Mouse (Mus musculus): Measurements from ENCODE around the gene Ren1. TPM values are rescaled to one million over a fixed set of nuclear protein-coding genes. Genes with fewer than 3 reads are reported as not detected.

The Ren1 gene
- polyA plus RNA-seq, 1 experiment from 2014 or later: 5.9 TPM

GRCm38 (mm10) chr1:133400014-133400725 is 49.9 kb downstream of the Ren1 start:
- ATAC-seq (ENCODE audit: low read depth) (no peak), DNase-seq (ENCODE audit: low spot score) (no peak)
- WGBS: 70% methylated on average over 11 of the region's 13 CpGs
- H3K27ac ChIP-seq (replicated peaks; ENCODE audit: low read depth, low read length): no peak overlapping the region
- H3K27me3 ChIP-seq (replicated peaks; ENCODE audit: control insufficient read depth, insufficient read depth, low read length): no peaks in the 10 kb centered on the region
- no peaks in the 10 kb centered on the region for H3K9me3 ChIP-seq (ENCODE audit: control insufficient read depth, low read length)
- H3K36me3 ChIP-seq (ENCODE audit: control insufficient read depth, insufficient read depth, low read length): no peaks in the 10 kb centered on the region
- H3K4me3 ChIP-seq (ENCODE audit: low read depth, low read length): no peak overlapping the region
- H3K4me2 ChIP-seq (ENCODE audit: low read depth, low read length): no peak overlapping the region
- peaks cover 4% of the 10 kb centered on the region; the same call in 1 of the 2 replicates for H3K4me1 ChIP-seq (ENCODE audit: control insufficient read depth, insufficient read depth, low read length)
- H3K9ac ChIP-seq (ENCODE audit: low read depth, low read length): no peak overlapping the region

DNA sequence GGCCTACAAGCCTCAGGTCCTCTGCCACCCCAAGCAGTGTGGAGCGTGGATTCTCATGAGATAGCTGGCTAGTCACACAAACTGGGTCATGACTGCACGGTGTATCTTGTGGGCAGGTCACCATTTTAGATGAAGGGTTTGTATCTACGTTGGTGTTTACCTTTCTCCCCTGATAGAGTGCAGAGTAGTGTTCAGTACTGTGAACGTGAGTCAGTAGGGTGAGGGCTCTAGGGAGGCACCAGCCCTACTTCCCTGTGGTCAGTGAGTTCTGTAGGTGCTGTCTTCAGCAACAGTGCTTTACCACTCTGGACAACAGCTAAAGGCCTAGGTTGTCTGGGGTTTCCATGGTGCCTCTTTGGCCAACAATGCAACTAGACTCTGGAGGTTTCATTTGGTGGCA is 53.7 kb downstream of the Ren1 start:
- H3K27me3 ChIP-seq (replicated peaks; ENCODE audit: control insufficient read depth, insufficient read depth, low read length): no peaks in the 10 kb centered on the region
- no peak overlapping the region for H3K9ac ChIP-seq (ENCODE audit: low read depth, low read length)
- no peak overlapping the region for H3K4me3 ChIP-seq (ENCODE audit: low read depth, low read length)
- no peaks in the 10 kb centered on the region for H3K36me3 ChIP-seq (ENCODE audit: control insufficient read depth, insufficient read depth, low read length)
- no peak for DNase-seq (ENCODE audit: low spot score)
- no peak overlapping the region for H3K4me2 ChIP-seq (ENCODE audit: low read depth, low read length)
- ATAC-seq (ENCODE audit: low read depth): no peak
- H3K27ac ChIP-seq (replicated peaks; ENCODE audit: low read depth, low read length): no peak overlapping the region
- no peaks in the 10 kb centered on the region for H3K4me1 ChIP-seq (ENCODE audit: control insufficient read depth, insufficient read depth, low read length)
- H3K9me3 ChIP-seq (ENCODE audit: control insufficient read depth, low read length): no peaks in the 10 kb centered on the region
- WGBS: 92% methylated on average over 4 of the region's 4 CpGs

- WGBS: 69% methylated on average over 7 of the region's 7 CpGs
- no peak overlapping the region for H3K27ac ChIP-seq (replicated peaks; ENCODE audit: low read depth, low read length)
- no peak overlapping the region for H3K9ac ChIP-seq (ENCODE audit: low read depth, low read length)
These were observed 56.3 kb downstream of the Ren1 start for GRCm38 (mm10) chr1:133406614-133407013.

GRCm38 (mm10) chr1:133407436-133407835 is 57.1 kb downstream of the Ren1 start:
- no peak overlapping the region for H3K9ac ChIP-seq (ENCODE audit: low read depth, low read length)
- no peak overlapping the region for H3K27ac ChIP-seq (replicated peaks; ENCODE audit: low read depth, low read length)

More at GRCm38 (mm10) chr1:133406614-133407013, 56.3 kb downstream of the Ren1 start:
- no peak for DNase-seq (ENCODE audit: low spot score)
- Histone ChIP-seq H3K4me3 (ENCODE audit: low read depth, low read length) (no peak overlapping the region), H3K4me2 (ENCODE audit: low read depth, low read length) (no peak overlapping the region), H3K9me3 (ENCODE audit: control insufficient read depth, low read length) (no peaks in the 10 kb centered on the region), H3K4me1 (ENCODE audit: control insufficient read depth, insufficient read depth, low read length) (no peaks in the 10 kb centered on the region), H3K36me3 (ENCODE audit: control insufficient read depth, insufficient read depth, low read length) (no peaks in the 10 kb centered on the region), H3K27me3 (replicated peaks; ENCODE audit: control insufficient read depth, insufficient read depth, low read length) (no peaks in the 10 kb centered on the region)
- no peak for ATAC-seq (ENCODE audit: low read depth)

GRCm38 (mm10) chr1:133408321-133408720 is 58.0 kb downstream of the Ren1 start:
- Histone ChIP-seq H3K36me3 (ENCODE audit: control insufficient read depth, insufficient read depth, low read length) (no peaks in the 10 kb centered on the region), H3K9ac (ENCODE audit: low read depth, low read length) (no peak overlapping the region), H3K27me3 (replicated peaks; ENCODE audit: control insufficient read depth, insufficient read depth, low read length) (no peaks in the 10 kb centered on the region), H3K4me2 (ENCODE audit: low read depth, low read length) (no peak overlapping the region), H3K4me1 (ENCODE audit: control insufficient read depth, insufficient read depth, low read length) (no peaks in the 10 kb centered on the region), H3K9me3 (ENCODE audit: control insufficient read depth, low read length) (no peaks in the 10 kb centered on the region), H3K27ac (replicated peaks; ENCODE audit: low read depth, low read length) (no peak overlapping the region), H3K4me3 (ENCODE audit: low read depth, low read length) (no peak overlapping the region)
- 38% methylated on average over 9 of the region's 9 CpGs for WGBS
- no peak for DNase-seq (ENCODE audit: low spot score)
- ATAC-seq (ENCODE audit: low read depth): no peak

More at GRCm38 (mm10) chr1:133407436-133407835, 57.1 kb downstream of the Ren1 start:
- no peak overlapping the region for H3K4me3 ChIP-seq (ENCODE audit: low read depth, low read length)
- no peak for ATAC-seq (ENCODE audit: low read depth)
- H3K9me3 ChIP-seq (ENCODE audit: control insufficient read depth, low read length): no peaks in the 10 kb centered on the region
- no peak overlapping the region for H3K4me2 ChIP-seq (ENCODE audit: low read depth, low read length)
- no peaks in the 10 kb centered on the region for H3K36me3 ChIP-seq (ENCODE audit: control insufficient read depth, insufficient read depth, low read length)
- no peaks in the 10 kb centered on the region for H3K27me3 ChIP-seq (replicated peaks; ENCODE audit: control insufficient read depth, insufficient read depth, low read length)
- 56% methylated on average over 6 of the region's 6 CpGs for WGBS
- peak; percentile 18 for DNase-seq (ENCODE audit: low spot score)
- H3K4me1 ChIP-seq (ENCODE audit: control insufficient read depth, insufficient read depth, low read length): no peaks in the 10 kb centered on the region

DNA sequence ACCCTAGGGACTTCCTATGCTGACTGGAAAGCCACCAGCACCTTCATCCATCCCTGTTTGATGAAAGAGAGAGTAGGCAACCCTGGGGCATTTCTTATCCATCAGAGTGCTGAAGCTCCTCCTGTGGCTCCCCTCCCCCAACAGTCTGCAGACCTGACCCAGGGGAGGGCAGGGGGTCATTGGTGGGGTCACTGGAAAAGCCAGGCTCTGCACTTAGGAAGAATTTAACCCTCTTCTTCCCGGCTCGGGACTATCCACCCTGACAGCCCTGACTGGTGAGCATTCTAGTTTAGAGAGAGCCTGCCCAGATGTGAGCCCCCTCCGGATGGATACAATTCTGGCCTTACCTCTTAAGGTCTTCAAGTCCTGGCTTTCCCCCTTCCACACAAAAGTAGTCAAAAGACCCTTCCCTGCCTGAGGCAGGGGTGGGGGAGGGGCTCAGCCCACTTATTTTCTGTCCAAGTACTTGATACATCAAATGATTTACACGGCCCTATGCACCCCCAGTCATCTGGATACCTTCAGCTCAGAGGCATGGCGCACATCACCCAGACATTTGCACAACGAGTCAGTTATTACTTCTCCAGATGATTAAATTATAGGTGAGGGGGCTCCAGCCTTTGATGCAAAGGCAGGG is 58.7 kb downstream of the Ren1 start:
- Histone ChIP-seq H3K4me2 (ENCODE audit: low read depth, low read length) (no peak overlapping the region), H3K9me3 (ENCODE audit: control insufficient read depth, low read length) (no peaks in the 10 kb centered on the region), H3K4me1 (ENCODE audit: control insufficient read depth, insufficient read depth, low read length) (no peaks in the 10 kb centered on the region), H3K4me3 (ENCODE audit: low read depth, low read length) (no peak overlapping the region), H3K36me3 (ENCODE audit: control insufficient read depth, insufficient read depth, low read length) (no peaks in the 10 kb centered on the region), H3K27ac (replicated peaks; ENCODE audit: low read depth, low read length) (no peak overlapping the region), H3K9ac (ENCODE audit: low read depth, low read length) (no peak overlapping the region), H3K27me3 (replicated peaks; ENCODE audit: control insufficient read depth, insufficient read depth, low read length) (no peaks in the 10 kb centered on the region)
- DNase-seq (ENCODE audit: low spot score) (no peak), ATAC-seq (ENCODE audit: low read depth) (no peak)
- WGBS: 18% methylated on average over 6 of the region's 6 CpGs

GRCm38 (mm10) chr1:133409786-133410185 is 59.5 kb downstream of the Ren1 start:
- 52% methylated on average over 9 of the region's 9 CpGs for WGBS
- no peaks in the 10 kb centered on the region for H3K4me1 ChIP-seq (ENCODE audit: control insufficient read depth, insufficient read depth, low read length)
- no peak overlapping the region for H3K4me2 ChIP-seq (ENCODE audit: low read depth, low read length)
- no peaks in the 10 kb centered on the region for H3K27me3 ChIP-seq (replicated peaks; ENCODE audit: control insufficient read depth, insufficient read depth, low read length)
- no peaks in the 10 kb centered on the region for H3K9me3 ChIP-seq (ENCODE audit: control insufficient read depth, low read length)
- ATAC-seq (ENCODE audit: low read depth): no peak
- H3K9ac ChIP-seq (ENCODE audit: low read depth, low read length): no peak overlapping the region
- DNase-seq (ENCODE audit: low spot score): no peak
- no peak overlapping the region for H3K4me3 ChIP-seq (ENCODE audit: low read depth, low read length)
- no peaks in the 10 kb centered on the region for H3K36me3 ChIP-seq (ENCODE audit: control insufficient read depth, insufficient read depth, low read length)
- no peak overlapping the region for H3K27ac ChIP-seq (replicated peaks; ENCODE audit: low read depth, low read length)
